In genomic region chr17:73121726-73122125, GRCm38 (mm10) we compare ENCODE assay signal across 23 mouse cellular contexts. TPM values are rescaled to one million over a fixed set of nuclear protein-coding genes. Genes with fewer than 3 reads are reported as not detected.
DNase-seq lines count a peak whose midpoint lies in the region; ATAC-seq and TF ChIP-seq lines count a peak whose summit lies in the region.
"Had no signal": no experiment of that assay in that cellular context is flagged by ENCODE, and none has a peak within 500 bp of the region (broad histone marks: within the 10 kb centered on the region; RNA-seq: fewer than 3 reads in every experiment).

No protein-coding gene starts in this region.

- H3K79me2 ChIP-seq in liver, adult 2 months (ENCODE audit: control insufficient read depth, insufficient read depth, low read length): peaks cover 8% of the 10 kb centered on the region; the same call in 1 of the 2 replicates

- H3K9ac ChIP-seq in heart, embryonic 13.5 days: no peak overlapping the region
- no peak overlapping the region for H3K9ac ChIP-seq in liver, adult 2 months (ENCODE audit: low read depth, low read length)
- no peak overlapping the region for H3K9ac ChIP-seq in liver, embryonic 12.5 days
- no peak overlapping the region for H3K9ac ChIP-seq in intestine, embryonic 16.5 days (ENCODE audit: low read depth, low read length)

- H3K4me1 ChIP-seq in heart, embryonic 13.5 days: peaks cover 48% of the 10 kb centered on the region
- peaks cover 5% of the 10 kb centered on the region for H3K4me1 ChIP-seq in liver, adult 2 months (ENCODE audit: control insufficient read depth, insufficient read depth, low read length)
- H3K4me1 ChIP-seq in liver, embryonic 12.5 days: no peaks in the 10 kb centered on the region
- H3K4me1 ChIP-seq in intestine, embryonic 16.5 days (ENCODE audit: control insufficient read depth, insufficient read depth, low read length): peaks cover 8% of the 10 kb centered on the region

- no peak overlapping the region for H3K4me3 ChIP-seq in heart, embryonic 13.5 days
- no peak overlapping the region for H3K4me3 ChIP-seq in liver, adult 2 months (ENCODE audit: insufficient read depth, low read depth, low read length)
- H3K4me3 ChIP-seq in liver, embryonic 12.5 days: no peak overlapping the region
- no peak overlapping the region for H3K4me3 ChIP-seq in intestine, embryonic 16.5 days (ENCODE audit: low read length)

- no peak for ATAC-seq in heart, embryonic 13.5 days (ENCODE audit: extremely low read depth, insufficient number of reproducible peaks, low FRiP score, low TSS enrichment)
- no peak for ATAC-seq in liver, embryonic 12.5 days
- no peak for ATAC-seq in intestine, embryonic 16.5 days
- ATAC-seq: activated CD4-positive, CD25-positive, alpha-beta regulatory T cell, adult 4 months; CD4-positive, CD25-positive, alpha-beta regulatory T cell, adult 4 months; Patski had no signal

- H3K27ac ChIP-seq in heart, embryonic 13.5 days (replicated peaks): 0 out of 2 replicates have a peak overlapping the region, but pooled peaks have one; percentile 12
- no peak overlapping the region for H3K27ac ChIP-seq in liver, adult 2 months (replicated peaks; ENCODE audit: insufficient read depth, low read depth, low read length)
- no peak overlapping the region for H3K27ac ChIP-seq in liver, embryonic 12.5 days
- no peak overlapping the region for H3K27ac ChIP-seq in intestine, embryonic 16.5 days (ENCODE audit: low read length)

- TF ChIP-seq POLR2A in liver, adult 2 months (IDR thresholded peaks at IDR 0.05; ENCODE audit: extremely low read depth, insufficient read depth, low read length): no peak

- no peak overlapping the region for H3K4me2 ChIP-seq in heart, embryonic 13.5 days
- no peak overlapping the region for H3K4me2 ChIP-seq in liver, embryonic 12.5 days
- H3K4me2 ChIP-seq in intestine, embryonic 16.5 days (ENCODE audit: low read depth, low read length): no peak overlapping the region

- no peak for TF ChIP-seq CTCF in liver, adult 2 months (IDR thresholded peaks at IDR 0.05; ENCODE audit: low read depth, low read length)

- no peak for DNase-seq in heart, postnatal 10 days
- DNase-seq in liver, adult 2 months (ENCODE audit: extremely low read depth, low read depth, low spot score): peak; percentile 76
- DNase-seq in testis, postnatal 10 days (ENCODE audit: low spot score): peak; percentile 5
- DNase-seq in testis, postnatal 14 days (ENCODE audit: low spot score): no peak
- peak; percentile 66 for DNase-seq in adipocyte (ENCODE audit: low spot score)
- DNase-seq: adrenal gland, adult 2 months; adrenal gland, adult 8-10 months; adrenal gland, postnatal 10 days; adrenal gland, postnatal 14 days; adrenal gland, postnatal 25 days; adrenal gland, postnatal 36 days; B cell, adult 2 months; cerebellum, adult 11 months; cerebellum, adult 11-12 months; cerebellum, adult 18-20 months had no signal

- H3K9me3 ChIP-seq in heart, embryonic 13.5 days: no peaks in the 10 kb centered on the region
- H3K9me3 ChIP-seq in liver, embryonic 12.5 days (replicated peaks): no peaks in the 10 kb centered on the region
- no peaks in the 10 kb centered on the region for H3K9me3 ChIP-seq in intestine, embryonic 16.5 days (ENCODE audit: control insufficient read depth, low read length)
- H3K9me3 ChIP-seq: G1E had no signal

- H3K36me3 ChIP-seq in heart, embryonic 13.5 days: no peaks in the 10 kb centered on the region
- no peaks in the 10 kb centered on the region for H3K36me3 ChIP-seq in liver, adult 2 months (ENCODE audit: control insufficient read depth, insufficient read depth, low read length)
- H3K36me3 ChIP-seq in liver, embryonic 12.5 days: no peaks in the 10 kb centered on the region
- H3K36me3 ChIP-seq in intestine, embryonic 16.5 days (ENCODE audit: control insufficient read depth, insufficient read depth, low read length): no peaks in the 10 kb centered on the region

- H3K27me3 ChIP-seq in heart, embryonic 13.5 days (replicated peaks): no peaks in the 10 kb centered on the region
- no peaks in the 10 kb centered on the region for H3K27me3 ChIP-seq in liver, adult 2 months (ENCODE audit: control insufficient read depth, insufficient read depth, low read length)
- H3K27me3 ChIP-seq in liver, embryonic 12.5 days (replicated peaks): no peaks in the 10 kb centered on the region
- H3K27me3 ChIP-seq in intestine, embryonic 16.5 days (replicated peaks; ENCODE audit: control insufficient read depth, insufficient read depth, low read length): no peaks in the 10 kb centered on the region
- H3K27me3 ChIP-seq: CH12.LX, Patski had no signal

- intact Hi-C loops in heart, postnatal 10 days (cut with DNase I): no loop called here

- WGBS in heart, embryonic 13.5 days: 73% methylated on average over 2 of the region's 2 CpGs
- 34% methylated on average over 2 of the region's 2 CpGs for WGBS in liver, adult 2 months
- WGBS in liver, embryonic 12.5 days (ENCODE audit: insufficient replicate concordance): 63% methylated on average over 2 of the region's 2 CpGs
- WGBS in intestine, embryonic 16.5 days: 78% methylated on average over 2 of the region's 2 CpGs

RNA-seq across cellular contexts. Expression of gene Lclat1, which starts 13.9 kb away (rescaled TPM):
- polyA plus RNA-seq in heart, embryonic 13.5 days (2015; fragmentation: Nextera tagmentation; extraction: Ambion mirVana): 30.9 and 32.8 TPM in 2 replicates
- 100 to 1,000 TPM; 139 to 218 TPM for total RNA-seq in heart, postnatal 10 days (2021)
- total RNA-seq in liver, adult 2 months (2014; rRNA removed): 24.1 and 29.6 TPM in 2 replicates
- 12.3 and 17.2 TPM in 2 replicates for polyA plus RNA-seq in liver, adult 2 months (2012; rRNA removed)
- polyA plus RNA-seq in liver, embryonic 12.5 days (2016; fragmentation: Nextera tagmentation; extraction: Ambion mirVana): 4.5 and 4.8 TPM in 2 replicates
- polyA plus RNA-seq in intestine, embryonic 16.5 days (2015; fragmentation: Nextera tagmentation; extraction: Ambion mirVana): 31.6 and 42.0 TPM in 2 replicates

Comparison
In these comparisons a context has a peak if more than half of its experiments do, and no peak if none do; other contexts are left out.
1. DNase-seq: peak in liver, adult 2 months (single experiment), testis, postnatal 10 days (single experiment) and adipocyte (single experiment); none in heart, postnatal 10 days (0 of 2) and testis, postnatal 14 days (single experiment).